Mouse (Mus musculus) ovary, adult 18-20 months (tissue): ENCODE data around the gene Dmxl2.

Experiments used
- DNase-seq: peaks from one replicate; pipeline ENCODE4 v3.0.0; 2022; ENCODE audit warnings: low spot score, mixed read lengths

Dmxl2 gene

GRCm38 (mm10) chr9:54499791-54500190 lies 1.6 kb downstream of the Dmxl2 start:
- no peak for DNase-seq

GRCm38 (mm10) chr9:54499291-54499690 lies 2.1 kb downstream of the Dmxl2 start:
- DNase-seq, result no peak

DNA sequence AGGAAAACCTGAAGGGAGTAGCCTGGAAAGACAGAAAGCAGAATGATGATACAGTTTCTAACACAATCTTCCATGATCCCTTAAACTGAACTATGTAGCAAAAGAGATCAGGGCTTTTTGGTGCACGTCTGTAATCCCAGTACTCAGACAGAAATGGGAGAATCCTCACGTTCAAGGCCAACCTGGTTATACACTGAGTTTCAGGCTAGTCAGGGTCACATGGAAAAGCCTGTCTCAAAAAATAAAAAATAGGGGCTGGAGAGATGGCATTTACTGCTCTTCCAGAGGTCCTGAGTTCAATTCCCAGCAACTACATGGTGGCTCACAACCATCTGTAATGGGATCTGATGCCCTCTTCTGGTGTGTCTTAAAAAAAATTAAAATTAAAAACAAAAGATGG lies 11.0 kb downstream of the Dmxl2 start:
- DNase-seq, result no peak

GRCm38 (mm10) chr9:54489599-54489998 lies 11.8 kb downstream of the Dmxl2 start:
- no peak for DNase-seq

DNA sequence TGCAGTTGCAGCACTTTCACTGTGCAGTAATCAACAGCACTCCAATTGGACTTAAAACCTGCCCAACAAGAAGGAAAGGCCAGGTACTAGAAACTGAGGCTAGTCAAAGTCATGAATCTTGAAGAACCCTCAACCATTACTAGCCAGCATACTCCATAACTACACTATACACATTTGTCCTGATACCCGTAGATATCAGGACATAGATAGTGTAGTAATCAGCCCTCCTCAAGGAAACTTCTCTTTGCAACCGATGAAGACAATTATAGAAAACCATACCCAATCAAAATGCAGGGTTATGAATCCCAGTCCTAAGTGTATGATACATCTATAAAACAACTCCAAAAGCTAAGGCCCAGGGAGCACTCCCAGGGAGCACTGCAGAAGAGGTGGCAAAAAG lies 16.5 kb downstream of the Dmxl2 start:
- DNase-seq, result no peak

DNA sequence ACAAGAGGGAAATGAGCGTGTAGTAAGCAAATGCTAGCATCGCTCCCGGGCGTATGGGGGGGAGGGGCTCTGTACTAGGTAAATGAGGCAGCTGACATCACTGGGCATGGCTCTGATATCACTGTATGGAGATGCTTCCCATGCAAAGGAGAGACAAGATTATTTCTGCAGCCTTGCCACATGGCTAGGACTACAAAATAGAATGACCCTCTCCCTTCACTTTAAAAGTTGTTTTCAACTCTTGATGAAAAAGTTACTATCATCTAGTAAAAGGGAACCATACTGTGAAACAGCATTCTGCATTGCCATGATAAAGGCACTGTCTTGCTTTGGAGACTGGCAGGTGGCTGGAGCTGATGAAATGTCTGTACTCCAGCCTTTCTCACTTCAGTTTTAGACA lies 18.2 kb downstream of the Dmxl2 start:
- no peak for DNase-seq

DNA sequence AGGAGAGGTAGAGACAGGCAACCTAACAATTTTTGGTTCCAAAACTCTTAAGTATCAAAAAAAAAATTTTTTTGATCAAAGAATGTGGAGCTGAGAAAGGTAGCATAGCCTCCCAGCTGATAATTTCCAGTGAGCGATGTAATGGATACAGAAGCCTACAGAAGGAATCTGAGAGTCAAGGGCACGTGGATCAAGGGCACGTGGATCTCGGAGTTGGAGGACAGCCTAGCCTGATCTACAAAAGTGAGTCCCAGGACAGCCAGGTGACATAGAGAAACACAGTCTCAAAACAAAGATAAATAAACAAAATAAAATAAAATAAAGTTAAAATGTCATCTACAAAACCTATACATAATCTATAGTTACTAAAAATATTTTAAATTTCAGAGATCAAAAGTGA lies 18.7 kb downstream of the Dmxl2 start:
- DNase-seq, result no peak

GRCm38 (mm10) chr9:54479054-54479453 lies 22.4 kb downstream of the Dmxl2 start:
- DNase-seq, result no peak

DNA sequence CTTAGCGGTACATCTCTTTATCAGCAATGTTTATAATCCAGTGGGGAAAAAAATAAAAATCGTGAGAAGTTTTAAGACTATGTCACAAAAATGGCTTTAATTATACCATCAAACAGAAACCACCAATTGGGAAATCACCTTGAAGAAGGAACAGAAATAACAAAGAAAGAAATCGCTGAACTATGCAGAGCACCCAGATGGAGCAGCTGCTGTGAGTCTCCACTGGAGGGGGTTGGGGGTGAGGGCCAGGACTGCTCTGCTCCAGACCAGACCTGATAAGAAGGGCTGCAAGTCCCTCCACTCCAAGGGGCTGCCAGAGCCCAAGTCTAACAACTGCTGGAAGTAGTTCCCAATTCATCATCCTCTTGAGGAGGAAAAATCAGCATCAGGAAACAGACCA lies 23.3 kb downstream of the Dmxl2 start:
- no peak for DNase-seq

- no peak for DNase-seq
These were observed 26.9 kb downstream of the Dmxl2 start for GRCm38 (mm10) chr9:54474546-54474945.

GRCm38 (mm10) chr9:54474031-54474430 lies 27.4 kb downstream of the Dmxl2 start:
- DNase-seq, result no peak

DNA sequence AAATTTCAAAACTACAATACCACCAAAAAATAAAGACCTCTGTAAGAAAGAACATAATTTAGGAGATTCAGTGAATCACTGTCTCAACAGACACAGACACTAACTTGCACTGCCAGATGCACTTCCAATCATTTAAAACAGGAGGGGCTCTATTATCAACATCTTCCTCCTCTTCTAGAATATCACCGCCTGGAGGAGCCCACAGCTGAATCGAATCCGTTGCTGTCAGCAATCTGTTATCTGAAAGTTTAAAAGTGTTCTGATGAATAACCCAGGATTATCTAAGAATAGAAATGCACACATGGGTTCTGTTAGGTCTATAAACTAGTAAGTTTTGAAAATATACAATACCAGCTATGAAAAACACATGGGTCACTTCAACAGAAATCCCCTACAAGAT lies 28.6 kb downstream of the Dmxl2 start:
- DNase-seq, result no peak

- no peak for DNase-seq
These were observed 32.1 kb downstream of the Dmxl2 start for GRCm38 (mm10) chr9:54469339-54469738.

GRCm38 (mm10) chr9:54467433-54467933 lies 33.9 kb downstream of the Dmxl2 start:
- DNase-seq, result no peak

- DNase-seq, result no peak
These were observed 37.9 kb downstream of the Dmxl2 start for GRCm38 (mm10) chr9:54463483-54464054.

GRCm38 (mm10) chr9:54439015-54439414 lies 62.4 kb downstream of the Dmxl2 start:
- no peak for DNase-seq

DNA sequence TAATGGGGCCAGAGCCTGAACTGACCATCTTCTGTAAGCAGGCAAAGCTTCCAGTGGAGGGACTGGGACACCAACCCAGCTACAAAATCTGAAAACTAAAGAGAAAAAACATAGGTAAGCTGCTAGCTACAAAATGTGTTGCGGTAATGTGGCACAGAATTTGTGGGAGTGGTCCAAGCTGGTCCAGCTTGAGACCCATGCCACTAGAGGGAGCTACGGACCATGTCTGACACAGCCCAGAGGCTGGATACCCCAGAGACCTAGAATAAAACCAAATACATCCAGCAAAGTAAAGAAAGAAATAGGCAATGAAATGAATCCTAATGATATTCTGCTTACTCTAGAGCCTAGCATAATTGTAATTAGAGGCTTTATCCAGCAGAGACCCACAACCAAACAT lies 63.2 kb downstream of the Dmxl2 start:
- no peak for DNase-seq

DNA sequence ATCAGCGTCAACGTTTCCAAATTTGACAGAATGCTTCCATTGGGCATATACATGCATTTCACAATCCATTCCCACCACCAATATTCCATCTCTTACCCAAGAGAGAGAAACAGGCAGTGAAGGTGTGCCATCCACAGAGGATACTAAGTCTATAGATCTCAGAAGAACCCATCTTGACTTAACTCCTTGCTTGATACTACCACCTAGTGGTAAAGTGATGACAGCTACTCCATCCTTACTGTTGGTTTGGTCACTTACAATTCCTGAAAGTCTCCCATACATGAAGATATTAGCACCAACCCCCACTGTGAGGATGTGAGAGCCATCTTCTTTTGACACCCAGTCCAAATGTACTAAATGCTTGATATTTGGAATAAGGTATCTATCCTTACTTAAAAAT lies 85.2 kb downstream of the Dmxl2 start:
- no peak for DNase-seq

- no peak for DNase-seq
These were observed 144.7 kb downstream of the Dmxl2 start for GRCm38 (mm10) chr9:54356756-54357155.

- no peak for DNase-seq
These were observed 159.4 kb downstream of the Dmxl2 start for GRCm38 (mm10) chr9:54342026-54342425.

GRCm38 (mm10) chr9:54336532-54337144 lies 164.8 kb downstream of the Dmxl2 start:
- DNase-seq, result no peak

GRCm38 (mm10) chr9:54335582-54335981 lies 165.8 kb downstream of the Dmxl2 start:
- DNase-seq, result no peak

DNA sequence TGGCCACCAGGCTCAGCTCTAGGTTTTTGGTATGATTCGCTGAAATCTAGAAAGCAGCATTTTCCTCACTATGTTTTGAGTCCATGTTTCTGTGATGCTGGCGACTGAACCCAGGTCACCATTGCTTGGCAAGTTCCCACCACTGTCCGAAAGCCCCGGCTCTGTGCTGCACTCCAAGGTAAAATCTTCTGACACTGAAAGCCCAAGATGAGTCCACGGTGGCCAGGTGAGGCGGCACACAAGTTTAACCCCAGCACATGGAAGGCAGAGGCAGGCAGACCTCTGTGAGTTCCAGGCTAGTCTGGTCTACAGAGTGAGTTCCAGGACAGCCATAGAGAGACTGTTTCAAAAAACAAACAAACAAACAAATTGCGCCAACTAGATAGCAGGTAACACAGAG lies 172.2 kb downstream of the Dmxl2 start:
- no peak for DNase-seq

DNA sequence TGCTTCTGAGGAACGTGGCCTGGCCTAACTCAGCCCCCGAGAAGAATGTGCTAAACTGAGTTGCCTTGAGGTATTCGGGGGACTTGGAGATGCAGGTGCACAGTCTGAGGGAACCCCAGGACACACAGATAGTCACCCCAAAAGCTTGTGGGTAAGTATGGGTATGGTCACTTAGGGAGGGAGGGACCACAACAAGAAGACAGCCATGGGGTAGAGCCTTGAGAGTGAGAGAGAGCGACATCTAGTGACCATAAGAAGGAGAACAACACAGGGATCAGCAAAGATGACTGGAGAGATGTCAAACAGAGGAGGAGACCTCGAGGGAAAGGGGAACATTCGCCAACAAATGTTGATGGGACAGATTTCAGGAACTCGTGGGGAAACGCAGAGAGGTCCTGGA lies 178.0 kb downstream of the Dmxl2 start:
- DNase-seq, result no peak
